Mouse (Mus musculus) neural tube, embryonic 13.5 days (tissue): ENCODE measurements at regions not wholly inside any gene's neighbourhood (a gene's known extent, or its start where the extent isn't known, plus 50 kb on each side); places are given as distances from the start of the nearest gene placed in this dataset.

Source experiments
- ATAC-seq: fragments of 200-750 bp; cut with Nextera tagmentation; 2 replicates; pipeline ENCODE4 v1.8.0; 2017; ENCODE audit warnings: low read depth, mild to moderate bottlenecking, moderate TSS enrichment, moderate library complexity
- H3K27ac ChIP-seq: fragments of 300-500 bp; sonication (generic); replicated peaks from 2 replicates; pipeline ENCODE4 v1.5.1; 2015; ENCODE audit warnings: moderate library complexity, mild to moderate bottlenecking, inconsistent platforms
- H3K27me3 ChIP-seq: fragments of 300-500 bp; sonication (generic); 2 replicates; pipeline ENCODE4 v1.6.1; 2015; ENCODE audit warnings: mild to moderate bottlenecking, inconsistent platforms
- H3K36me3 ChIP-seq: fragments of 300-500 bp; sonication (generic); 2 replicates; pipeline ENCODE4 v1.6.1; 2015; ENCODE audit warnings: mild to moderate bottlenecking, inconsistent platforms
- H3K4me1 ChIP-seq: fragments of 300-500 bp; sonication (generic); replicated peaks from 2 replicates; pipeline ENCODE4 v1.6.1; 2015; ENCODE audit warnings: inconsistent platforms
- H3K4me2 ChIP-seq: fragments of 300-500 bp; sonication (generic); 2 replicates; pipeline ENCODE4 v1.6.1; 2015; ENCODE audit warnings: inconsistent platforms, mild to moderate bottlenecking, moderate library complexity
- H3K4me3 ChIP-seq: fragments of 300-500 bp; sonication (generic); 2 replicates; pipeline ENCODE4 v1.5.1; 2015; ENCODE audit warnings: mild to moderate bottlenecking, inconsistent platforms
- H3K9ac ChIP-seq: fragments of 300-500 bp; sonication (generic); 2 replicates; pipeline ENCODE4 v1.6.1; 2015; ENCODE audit warnings: moderate library complexity, mild to moderate bottlenecking, inconsistent platforms
- H3K9me3 ChIP-seq: fragments of 300-500 bp; sonication (generic); 2 replicates; pipeline ENCODE4 v1.6.1; 2016; ENCODE audit warnings: inconsistent platforms
- WGBS: fragments of 180-500 bp; shearing (Covaris S2); methylation state at CpG from one replicate; pipeline ENCODE4 v1.1.7; 2015; 5-methylcytosine and 5-hydroxymethylcytosine counted together

DNA sequence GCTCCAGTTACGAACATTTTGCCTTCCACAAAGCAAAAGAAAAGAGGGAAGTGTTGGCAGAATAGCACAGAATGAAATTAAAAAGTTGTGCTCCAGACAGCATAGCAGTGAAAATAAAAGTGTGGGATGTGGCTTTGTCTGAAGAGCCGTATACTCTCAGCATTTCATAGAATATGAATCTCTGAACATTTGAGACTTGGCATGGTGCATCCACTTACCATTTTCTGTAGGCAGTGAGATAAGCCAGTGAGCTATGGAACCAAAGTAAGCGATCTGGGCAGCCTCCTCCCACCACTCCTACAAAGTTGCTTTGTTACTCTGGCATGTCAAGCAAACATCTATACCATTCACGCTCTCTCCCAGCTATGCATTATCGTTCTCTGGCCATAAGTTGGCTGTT, 286.0 kb downstream of the Arl4a start:
- 88% methylated on average over 5 of the region's 5 CpGs for WGBS
- no peaks in the 10 kb centered on the region for H3K36me3 ChIP-seq
- no peaks in the 10 kb centered on the region for H3K27me3 ChIP-seq
- ATAC-seq: no peak
- H3K4me1 ChIP-seq: no peaks in the 10 kb centered on the region
- no peak overlapping the region for H3K4me2 ChIP-seq
- no peak overlapping the region for H3K27ac ChIP-seq
- H3K9ac ChIP-seq: no peak overlapping the region
- H3K4me3 ChIP-seq: no peak overlapping the region
- H3K9me3 ChIP-seq: no peaks in the 10 kb centered on the region

DNA sequence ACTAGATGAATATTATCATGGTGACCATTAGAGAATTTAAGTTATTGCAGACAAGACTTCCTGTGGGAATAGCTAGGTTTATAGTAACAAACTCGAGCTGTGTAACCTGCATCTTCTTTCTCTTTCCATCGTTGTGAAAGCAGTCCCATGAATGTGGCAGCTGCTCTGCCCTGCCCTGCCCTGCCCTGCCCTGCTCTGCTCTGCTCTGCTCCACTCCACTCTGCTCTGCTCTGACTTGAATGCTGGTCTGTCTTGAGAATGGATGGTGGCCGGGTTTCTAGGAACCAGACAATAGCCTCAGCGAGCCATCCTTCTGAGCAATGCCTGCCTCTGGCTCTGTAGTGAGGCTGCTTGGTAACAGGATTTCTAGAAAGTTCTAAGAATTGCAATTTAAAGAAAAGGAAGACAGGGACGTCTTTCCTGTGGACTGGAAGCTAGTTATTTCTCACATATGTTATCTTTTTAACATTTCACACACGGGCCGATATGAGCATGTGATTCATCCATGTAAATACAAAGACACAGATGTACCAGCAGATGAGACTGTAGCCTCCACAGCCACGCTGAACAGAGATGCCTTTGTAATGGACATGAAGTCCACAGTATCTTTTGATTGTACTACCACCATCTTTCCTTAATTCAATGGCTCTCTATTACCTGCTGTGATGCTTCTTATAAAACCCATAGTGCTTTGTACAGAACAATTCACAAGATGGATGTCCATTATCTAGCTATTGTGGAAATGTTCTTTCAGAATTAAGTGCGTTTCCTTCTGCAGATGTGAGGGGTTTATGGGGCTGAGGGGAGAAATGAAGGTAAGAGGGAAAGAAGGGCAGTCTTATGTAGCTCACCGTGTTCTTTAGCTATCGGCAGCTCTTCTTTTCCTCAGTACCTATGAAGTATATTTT, 295.4 kb downstream of the Arl4a start:
- Histone ChIP-seq H3K9me3 (no peaks in the 10 kb centered on the region), H3K4me3 (no peak overlapping the region), H3K4me2 (no peak overlapping the region), H3K36me3 (no peaks in the 10 kb centered on the region), H3K27ac (no peak overlapping the region; the same call in 1 of the 2 replicates), H3K9ac (no peak overlapping the region), H3K27me3 (no peaks in the 10 kb centered on the region), H3K4me1 (peaks cover 17% of the 10 kb centered on the region)
- WGBS: 22% methylated on average over 11 of the region's 11 CpGs
- peak; percentile 85 for ATAC-seq

DNA sequence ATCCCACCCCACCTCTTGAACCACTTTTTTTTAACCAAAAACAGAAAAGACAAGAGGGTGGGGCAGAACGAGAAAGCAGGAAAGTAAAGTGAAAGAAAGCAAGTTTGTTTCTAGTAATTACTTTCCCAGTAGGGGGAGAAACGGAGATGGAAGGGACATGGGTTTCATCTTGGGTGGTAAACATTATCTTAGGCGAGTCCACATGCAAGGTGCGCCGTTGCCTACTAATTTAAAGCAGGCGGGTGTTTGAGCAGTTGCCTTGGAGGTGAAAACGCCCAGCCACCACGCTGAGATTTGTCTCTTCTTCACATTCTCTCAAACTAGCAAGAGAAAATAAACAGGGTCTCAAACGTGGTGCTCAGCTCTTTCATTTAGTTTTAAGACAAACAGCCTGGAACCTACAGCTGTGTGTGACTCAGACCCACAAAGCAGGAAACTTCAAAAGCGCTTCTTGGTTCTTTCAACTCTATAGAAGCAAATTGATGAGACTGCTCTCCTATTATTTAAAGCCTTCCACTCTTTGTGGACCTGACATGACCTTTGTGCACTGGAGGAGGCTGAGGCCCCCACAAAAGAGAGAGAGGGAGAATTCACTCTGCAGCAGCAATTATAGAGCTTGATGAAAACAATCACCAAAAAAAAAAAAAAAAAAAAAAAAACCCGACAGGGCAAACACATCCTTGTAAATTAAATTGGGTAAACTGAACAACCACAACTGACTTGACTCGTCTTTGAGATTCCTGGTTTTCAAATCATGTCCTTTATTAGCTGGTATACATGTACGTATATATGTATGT, 296.6 kb downstream of the Arl4a start:
- Histone ChIP-seq H3K9ac (no peak overlapping the region), H3K4me2 (no peak overlapping the region), H3K27me3 (no peaks in the 10 kb centered on the region), H3K9me3 (no peaks in the 10 kb centered on the region), H3K27ac (no peak overlapping the region; the same call in 1 of the 2 replicates), H3K4me3 (no peak overlapping the region), H3K4me1 (peaks cover 27% of the 10 kb centered on the region), H3K36me3 (no peaks in the 10 kb centered on the region)
- 8% methylated on average over 13 of the region's 13 CpGs for WGBS
- no peak for ATAC-seq

DNA sequence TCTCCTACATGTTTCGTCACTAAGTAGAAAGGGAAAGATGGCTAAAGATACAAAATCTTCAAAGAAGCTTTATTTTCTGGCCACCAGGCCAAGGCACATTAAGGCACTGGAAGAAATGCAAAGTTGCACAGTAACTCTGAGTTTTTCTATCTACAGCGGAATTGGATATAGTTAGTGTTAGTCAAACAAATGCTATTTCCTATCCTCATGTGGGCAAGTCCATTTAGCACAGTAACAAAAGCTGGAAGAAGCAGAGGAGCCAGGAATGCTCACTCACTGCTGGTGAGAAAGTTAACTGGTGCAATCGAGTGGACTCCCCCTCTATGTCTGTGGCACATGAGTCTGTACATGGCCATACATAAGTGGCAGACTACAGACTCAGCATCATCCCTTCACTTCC, 300.9 kb downstream of the Arl4a start:
- Histone ChIP-seq H3K27ac (peak overlapping the region; percentile 72; the same call in 1 of the 2 replicates), H3K9ac (no peak overlapping the region), H3K27me3 (no peaks in the 10 kb centered on the region), H3K4me1 (peaks cover 36% of the 10 kb centered on the region), H3K4me3 (no peak overlapping the region), H3K4me2 (no peak overlapping the region), H3K36me3 (no peaks in the 10 kb centered on the region), H3K9me3 (no peaks in the 10 kb centered on the region)
- WGBS: 77% methylated on average over 3 of the region's 3 CpGs
- no peak for ATAC-seq

DNA sequence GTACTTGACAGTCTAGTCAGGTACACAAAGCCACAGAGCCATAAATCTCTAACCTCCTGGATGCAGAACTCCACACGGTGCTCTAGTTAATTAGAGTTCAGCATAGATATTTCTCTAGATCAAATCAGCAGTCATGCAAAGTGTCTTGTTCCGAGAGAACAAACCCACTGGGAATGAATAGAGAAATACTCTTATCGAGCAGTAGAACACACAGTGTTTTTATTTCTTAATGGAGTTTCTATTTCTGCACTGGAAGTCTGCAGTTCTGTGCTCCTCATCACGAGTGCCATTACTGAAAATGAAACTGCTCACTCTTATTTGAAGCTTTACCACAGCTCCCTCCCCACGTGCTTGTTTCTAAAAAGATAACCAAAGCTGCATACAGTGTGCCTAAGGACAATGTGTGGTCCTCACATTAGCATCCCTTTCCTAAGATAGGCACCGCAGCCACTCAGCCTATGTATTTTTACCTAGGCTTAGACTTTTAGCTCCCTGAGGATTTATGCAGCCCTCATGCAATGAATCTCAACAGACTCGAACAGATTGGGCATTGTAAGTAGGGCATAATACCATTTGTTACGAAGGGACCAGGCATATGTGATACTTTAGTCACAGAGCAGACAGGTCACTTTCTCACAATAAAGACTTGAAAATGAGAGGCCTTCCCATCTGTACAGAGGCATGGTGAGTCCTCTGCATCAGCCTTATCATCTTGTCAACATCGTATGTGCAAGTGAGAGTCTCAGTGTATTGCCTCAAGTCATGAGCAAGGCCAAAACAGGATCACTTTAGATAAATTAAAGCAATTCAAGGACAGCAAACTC, 301.5 kb downstream of the Arl4a start:
- Histone ChIP-seq H3K27me3 (no peaks in the 10 kb centered on the region), H3K4me3 (no peak overlapping the region), H3K27ac (peak overlapping the region; percentile 72), H3K36me3 (no peaks in the 10 kb centered on the region), H3K4me1 (peaks cover 34% of the 10 kb centered on the region), H3K9ac (no peak overlapping the region), H3K9me3 (no peaks in the 10 kb centered on the region), H3K4me2 (peak overlapping the region; percentile 16)
- ATAC-seq: peak; percentile 79
- 10% methylated on average over 9 of the region's 9 CpGs for WGBS

DNA sequence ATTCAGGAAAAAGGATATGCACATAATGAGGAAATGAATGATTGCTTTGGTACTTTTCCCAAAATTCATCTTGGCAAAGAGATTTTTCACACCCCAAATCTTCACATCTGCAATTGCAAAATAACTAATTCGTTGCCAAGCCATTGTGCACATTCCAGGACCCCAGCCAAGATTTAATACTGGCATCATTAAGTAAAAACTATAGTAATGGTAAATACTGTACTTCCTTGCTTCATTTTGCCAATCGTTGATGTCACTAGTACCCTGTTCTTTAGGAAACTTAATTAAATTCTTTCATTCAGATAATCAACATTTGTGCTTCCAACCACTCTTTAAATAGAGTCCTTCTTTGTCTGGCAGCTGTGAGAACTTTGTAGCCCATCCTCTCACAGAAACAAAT, 303.6 kb downstream of the Arl4a start:
- Histone ChIP-seq H3K4me2 (no peak overlapping the region), H3K36me3 (no peaks in the 10 kb centered on the region), H3K9me3 (no peaks in the 10 kb centered on the region), H3K27me3 (no peaks in the 10 kb centered on the region), H3K4me1 (peaks cover 28% of the 10 kb centered on the region), H3K9ac (no peak overlapping the region), H3K4me3 (no peak overlapping the region), H3K27ac (no peak overlapping the region)
- 47% methylated on average over 2 of the region's 2 CpGs for WGBS
- ATAC-seq: no peak

DNA sequence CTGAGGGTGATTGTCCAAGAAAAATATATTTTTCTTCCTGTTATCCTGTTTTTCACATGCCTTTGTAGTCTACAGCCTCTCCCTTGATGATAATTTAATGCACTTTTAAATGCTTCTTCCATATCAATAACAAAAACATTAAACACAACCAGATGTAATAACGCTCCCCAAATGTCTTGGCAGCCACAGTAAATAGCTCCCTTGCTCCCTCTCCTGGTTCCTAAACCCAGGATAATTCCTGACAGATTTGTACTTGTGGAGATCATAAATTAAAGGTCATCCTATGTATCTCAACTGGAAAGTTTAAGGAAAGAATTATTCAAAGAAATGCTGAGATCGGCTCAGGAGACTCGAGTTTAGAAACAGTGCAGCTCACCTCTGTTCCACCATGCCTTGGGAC, 306.6 kb downstream of the Arl4a start:
- no peaks in the 10 kb centered on the region for H3K27me3 ChIP-seq
- no peak overlapping the region for H3K9ac ChIP-seq
- WGBS: 72% methylated on average over 3 of the region's 3 CpGs
- peaks cover 18% of the 10 kb centered on the region for H3K4me1 ChIP-seq
- no peaks in the 10 kb centered on the region for H3K36me3 ChIP-seq
- no peak overlapping the region for H3K4me2 ChIP-seq
- peak; percentile 10; the same call in 1 of the 2 replicates for ATAC-seq
- H3K9me3 ChIP-seq: no peaks in the 10 kb centered on the region
- H3K27ac ChIP-seq: no peak overlapping the region
- no peak overlapping the region for H3K4me3 ChIP-seq

DNA sequence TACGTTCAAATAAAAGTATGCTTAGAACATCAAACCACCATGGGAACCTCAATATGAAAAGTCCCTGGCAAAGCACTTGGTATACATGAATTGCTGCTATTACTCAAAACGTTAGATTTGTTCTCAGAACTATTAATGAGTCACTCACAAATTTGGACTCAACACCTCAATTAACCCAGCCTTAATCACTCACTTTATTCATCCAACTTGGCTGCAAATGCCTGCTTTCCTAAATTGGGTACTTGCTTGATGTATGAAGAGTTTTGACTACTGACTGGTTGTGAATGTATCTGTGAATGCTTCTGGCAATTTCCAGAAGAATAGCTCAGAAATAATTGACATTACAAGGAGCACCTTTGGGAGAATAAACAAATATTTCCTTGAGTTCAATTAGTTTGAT, 308.6 kb downstream of the Arl4a start:
- no peak for ATAC-seq
- Histone ChIP-seq H3K4me3 (no peak overlapping the region), H3K4me2 (no peak overlapping the region), H3K27ac (no peak overlapping the region), H3K9me3 (no peaks in the 10 kb centered on the region), H3K36me3 (no peaks in the 10 kb centered on the region), H3K27me3 (no peaks in the 10 kb centered on the region), H3K4me1 (peaks cover 3% of the 10 kb centered on the region; the same call in 1 of the 2 replicates), H3K9ac (no peak overlapping the region)
- WGBS: 84% methylated on average over 2 of the region's 2 CpGs

DNA sequence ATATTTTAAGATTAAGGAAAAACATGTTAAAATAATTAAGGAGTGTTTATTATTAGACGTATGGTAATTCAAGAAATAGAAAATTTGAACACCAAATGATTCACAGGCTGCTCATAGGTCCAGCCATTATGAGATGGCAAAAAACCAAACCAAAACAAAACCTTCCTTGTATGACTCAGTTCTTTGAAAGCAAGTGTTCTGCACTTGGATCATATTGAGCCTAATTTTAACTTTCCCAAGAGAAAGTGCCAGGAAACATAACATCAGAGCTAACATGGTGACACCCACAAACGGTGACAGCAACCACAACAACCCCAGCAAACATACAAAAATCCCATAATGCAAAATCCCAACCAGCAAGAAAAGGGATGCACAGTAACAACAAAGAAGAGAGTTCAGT, 313.7 kb downstream of the Arl4a start:
- Histone ChIP-seq H3K4me1 (no peaks in the 10 kb centered on the region), H3K4me2 (no peak overlapping the region), H3K27ac (no peak overlapping the region), H3K9ac (no peak overlapping the region), H3K36me3 (no peaks in the 10 kb centered on the region), H3K27me3 (no peaks in the 10 kb centered on the region), H3K4me3 (no peak overlapping the region), H3K9me3 (no peaks in the 10 kb centered on the region)
- 88% methylated on average over 2 of the region's 2 CpGs for WGBS
- ATAC-seq: no peak

DNA sequence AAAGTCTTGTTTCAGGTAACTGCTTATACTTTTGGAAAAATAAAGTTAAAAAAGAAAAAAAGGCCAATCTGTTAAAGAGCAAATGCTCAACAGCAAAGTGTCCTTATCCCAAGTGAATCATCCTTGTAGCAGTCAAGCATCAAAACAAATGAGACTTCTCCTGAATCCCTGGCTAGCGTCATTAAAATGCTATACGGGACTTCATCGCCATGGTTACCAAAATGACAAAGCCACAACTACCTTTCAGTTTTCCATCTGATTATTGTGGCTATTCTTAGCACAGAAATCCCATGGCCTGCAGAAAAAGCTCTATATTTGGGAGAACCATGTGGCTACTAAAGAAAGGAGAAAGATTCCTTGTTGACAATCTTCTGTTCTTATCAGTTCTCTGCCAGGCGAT, 322.7 kb downstream of the Arl4a start:
- WGBS: 33% methylated on average over 4 of the region's 4 CpGs
- H3K4me3 ChIP-seq: no peak overlapping the region
- ATAC-seq: no peak
- H3K36me3 ChIP-seq: no peaks in the 10 kb centered on the region
- H3K9me3 ChIP-seq: no peaks in the 10 kb centered on the region
- H3K27me3 ChIP-seq: no peaks in the 10 kb centered on the region
- peaks cover 5% of the 10 kb centered on the region for H3K4me1 ChIP-seq
- 0 out of 2 replicates have a peak overlapping the region, but pooled peaks have one; percentile 42 for H3K27ac ChIP-seq
- H3K4me2 ChIP-seq: no peak overlapping the region
- H3K9ac ChIP-seq: no peak overlapping the region

DNA sequence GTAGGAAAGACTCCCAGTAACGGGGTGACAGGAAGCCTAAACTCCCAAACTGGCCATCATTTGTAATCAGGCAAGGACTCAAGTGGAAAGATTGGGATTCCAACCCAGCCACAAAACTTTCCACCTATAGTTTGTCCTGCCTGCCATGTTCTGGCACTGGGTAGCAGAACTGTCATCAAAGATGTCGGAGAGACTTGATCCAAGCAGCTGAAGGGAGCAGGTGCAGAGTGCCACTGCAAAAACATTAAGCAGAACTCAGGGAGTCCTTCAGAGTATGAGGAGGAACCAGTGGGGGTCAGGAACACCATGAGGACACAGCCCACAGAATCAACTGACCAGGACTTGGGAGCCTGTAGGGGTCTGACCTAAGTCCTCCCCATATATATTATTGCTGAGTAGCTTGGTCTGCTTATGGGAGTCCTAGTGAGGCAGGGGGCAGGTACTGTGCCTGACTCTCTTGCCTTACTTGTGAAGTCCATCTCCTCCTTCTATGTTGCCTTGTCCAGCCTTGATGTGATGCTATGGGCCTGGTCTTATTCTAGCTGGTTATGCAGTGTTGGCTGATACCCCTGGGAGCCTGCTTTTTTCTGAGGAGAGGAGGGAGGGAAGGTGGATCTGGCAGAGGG, 323.5 kb downstream of the Arl4a start:
- 76% methylated on average over 2 of the region's 2 CpGs for WGBS

More for the DNA sequence above, 323.5 kb downstream of the Arl4a start:
- Histone ChIP-seq H3K36me3 (no peaks in the 10 kb centered on the region), H3K27ac (no peak overlapping the region), H3K4me3 (no peak overlapping the region), H3K9me3 (no peaks in the 10 kb centered on the region), H3K4me1 (peaks cover 5% of the 10 kb centered on the region), H3K9ac (no peak overlapping the region), H3K4me2 (no peak overlapping the region), H3K27me3 (no peaks in the 10 kb centered on the region)
- no peak for ATAC-seq
